Mouse (Mus musculus): ENCODE measurements around the gene Mettl27. TPM values are rescaled to one million over a fixed set of nuclear protein-coding genes. Genes with fewer than 3 reads are reported as not detected.
A peak's percentile ranks its signal among the peaks of the same experiment; 100 is the strongest.

Gene Mettl27
- 14.8 and 14.9 TPM in 2 replicates for polyA plus RNA-seq (2012; rRNA removed)
- 18.9 and 21.3 TPM in 2 replicates for polyA plus RNA-seq (2014; fragmentation: Nextera tagmentation; extraction: Ambion mirVana)

GRCm38 (mm10) chr5:134932179-134932902 lies at the start of gene Mettl27:
TSS of gene Mettl27 (plus strand) at chr5:134932368.
- DNase-seq (ENCODE audit: low spot score): peak; percentile 92
- H3K4me1 ChIP-seq (ENCODE audit: control insufficient read depth, insufficient read depth, low read length): no peaks in the 10 kb centered on the region
- H3K9me3 ChIP-seq (ENCODE audit: control insufficient read depth, low read length): no peaks in the 10 kb centered on the region
- H3K27me3 ChIP-seq (ENCODE audit: control insufficient read depth, insufficient read depth, low read length): no peaks in the 10 kb centered on the region
- ATAC-seq (ENCODE audit: low FRiP score, low read depth): peak; percentile 98
- no peak within 1 kb of the TSS; the same call in 1 of the 2 replicates for H3K27ac ChIP-seq (replicated peaks; ENCODE audit: low read depth, low read length)
- WGBS: 1% methylated on average over 37 of the region's 41 CpGs
- H3K36me3 ChIP-seq (ENCODE audit: control insufficient read depth, insufficient read depth, low read length): no peaks in the 10 kb centered on the region
- peak within 1 kb of the TSS; percentile 64 for H3K9ac ChIP-seq (ENCODE audit: low read depth, low read length, severe bottlenecking)
- peak within 1 kb of the TSS; percentile 75 for H3K4me3 ChIP-seq (replicated peaks; ENCODE audit: low read length)
- peak within 1 kb of the TSS; percentile 69 for H3K4me2 ChIP-seq (replicated peaks; ENCODE audit: low read depth, low read length, severe bottlenecking)
- 0 out of 2 replicates have a peak, but pooled peaks have one; percentile 27 for TF ChIP-seq POLR2A (IDR thresholded peaks at IDR 0.05; ENCODE audit: borderline replicate concordance, extremely low read depth, insufficient read depth, insufficient read length)

- no peak overlapping the region for H3K4me3 ChIP-seq (replicated peaks; ENCODE audit: low read length)
- H3K9me3 ChIP-seq (ENCODE audit: control insufficient read depth, low read length): no peaks in the 10 kb centered on the region
- H3K36me3 ChIP-seq (ENCODE audit: control insufficient read depth, insufficient read depth, low read length): no peaks in the 10 kb centered on the region
- no peak overlapping the region for H3K27ac ChIP-seq (replicated peaks; ENCODE audit: low read depth, low read length)
- DNase-seq (ENCODE audit: low spot score) (no peak), ATAC-seq (ENCODE audit: low FRiP score, low read depth) (no peak)
- no peaks in the 10 kb centered on the region for H3K27me3 ChIP-seq (ENCODE audit: control insufficient read depth, insufficient read depth, low read length)
- no peaks in the 10 kb centered on the region for H3K4me1 ChIP-seq (ENCODE audit: control insufficient read depth, insufficient read depth, low read length)
- no peak overlapping the region for H3K4me2 ChIP-seq (replicated peaks; ENCODE audit: low read depth, low read length, severe bottlenecking)
- 69% methylated on average over 3 of the region's 3 CpGs for WGBS
- H3K9ac ChIP-seq (ENCODE audit: low read depth, low read length, severe bottlenecking): no peak overlapping the region
- TF ChIP-seq POLR2A (IDR thresholded peaks at IDR 0.05; ENCODE audit: borderline replicate concordance, extremely low read depth, insufficient read depth, insufficient read length): no peak
These were observed 49.1 kb upstream of the Mettl27 start for GRCm38 (mm10) chr5:134883077-134883476.

GRCm38 (mm10) chr5:134887447-134888335 lies 44.5 kb upstream of the Mettl27 start:
- Histone ChIP-seq H3K27ac (replicated peaks; ENCODE audit: low read depth, low read length) (no peak overlapping the region), H3K4me1 (ENCODE audit: control insufficient read depth, insufficient read depth, low read length) (no peaks in the 10 kb centered on the region), H3K36me3 (ENCODE audit: control insufficient read depth, insufficient read depth, low read length) (no peaks in the 10 kb centered on the region), H3K27me3 (ENCODE audit: control insufficient read depth, insufficient read depth, low read length) (no peaks in the 10 kb centered on the region), H3K4me3 (replicated peaks; ENCODE audit: low read length) (no peak overlapping the region), H3K4me2 (replicated peaks; ENCODE audit: low read depth, low read length, severe bottlenecking) (no peak overlapping the region), H3K9ac (ENCODE audit: low read depth, low read length, severe bottlenecking) (no peak overlapping the region), H3K9me3 (ENCODE audit: control insufficient read depth, low read length) (no peaks in the 10 kb centered on the region)
- TF ChIP-seq POLR2A (IDR thresholded peaks at IDR 0.05; ENCODE audit: borderline replicate concordance, extremely low read depth, insufficient read depth, insufficient read length): no peak
- DNase-seq (ENCODE audit: low spot score) (no peak), ATAC-seq (ENCODE audit: low FRiP score, low read depth) (no peak)
- 61% methylated on average over 18 of the region's 18 CpGs for WGBS

- no peak overlapping the region for H3K4me2 ChIP-seq (replicated peaks; ENCODE audit: low read depth, low read length, severe bottlenecking)
- ATAC-seq (ENCODE audit: low FRiP score, low read depth) (no peak), DNase-seq (ENCODE audit: low spot score) (no peak)
- H3K27ac ChIP-seq (replicated peaks; ENCODE audit: low read depth, low read length): no peak overlapping the region
- H3K9ac ChIP-seq (ENCODE audit: low read depth, low read length, severe bottlenecking): no peak overlapping the region
- H3K4me1 ChIP-seq (ENCODE audit: control insufficient read depth, insufficient read depth, low read length): no peaks in the 10 kb centered on the region
- H3K4me3 ChIP-seq (replicated peaks; ENCODE audit: low read length): no peak overlapping the region
- H3K9me3 ChIP-seq (ENCODE audit: control insufficient read depth, low read length): no peaks in the 10 kb centered on the region
- no peaks in the 10 kb centered on the region for H3K36me3 ChIP-seq (ENCODE audit: control insufficient read depth, insufficient read depth, low read length)
- no peaks in the 10 kb centered on the region for H3K27me3 ChIP-seq (ENCODE audit: control insufficient read depth, insufficient read depth, low read length)
- TF ChIP-seq POLR2A (IDR thresholded peaks at IDR 0.05; ENCODE audit: borderline replicate concordance, extremely low read depth, insufficient read depth, insufficient read length): no peak
- 79% methylated on average over 7 of the region's 7 CpGs for WGBS
These were observed 43.7 kb upstream of the Mettl27 start for GRCm38 (mm10) chr5:134888505-134888904.

- no peak for DNase-seq (ENCODE audit: low spot score)
- Histone ChIP-seq H3K36me3 (ENCODE audit: control insufficient read depth, insufficient read depth, low read length) (no peaks in the 10 kb centered on the region), H3K9ac (ENCODE audit: low read depth, low read length, severe bottlenecking) (no peak overlapping the region), H3K4me1 (ENCODE audit: control insufficient read depth, insufficient read depth, low read length) (peaks cover 9% of the 10 kb centered on the region), H3K27ac (replicated peaks; ENCODE audit: low read depth, low read length) (no peak overlapping the region), H3K9me3 (ENCODE audit: control insufficient read depth, low read length) (no peaks in the 10 kb centered on the region), H3K4me2 (replicated peaks; ENCODE audit: low read depth, low read length, severe bottlenecking) (no peak overlapping the region), H3K27me3 (ENCODE audit: control insufficient read depth, insufficient read depth, low read length) (no peaks in the 10 kb centered on the region), H3K4me3 (replicated peaks; ENCODE audit: low read length) (no peak overlapping the region)
- no peak for TF ChIP-seq POLR2A (IDR thresholded peaks at IDR 0.05; ENCODE audit: borderline replicate concordance, extremely low read depth, insufficient read depth, insufficient read length)
- ATAC-seq (ENCODE audit: low FRiP score, low read depth): no peak
- 50% methylated on average over 5 of the region's 6 CpGs for WGBS
These were observed 41.5 kb upstream of the Mettl27 start for GRCm38 (mm10) chr5:134890601-134891054.

Data from limb, embryonic 14.5 days (tissue).